Mouse (Mus musculus) lung, postnatal 10 days (tissue): ENCODE data around the gene Rce1.

Experiments
- DNase-seq: peaks from one replicate; pipeline ENCODE4 v3.0.0; 2021

The Rce1 gene

GRCm38 (mm10) chr19:4625179-4625828 is at the start of gene Rce1:
Rce1 (minus strand) TSS chr19:4625641.
- peak; percentile 94 for DNase-seq

GRCm38 (mm10) chr19:4672401-4672800 is 47.0 kb upstream of the Rce1 start:
- DNase-seq = no peak

- DNase-seq = no peak
Measured at GRCm38 (mm10) chr19:4670776-4671175, 45.3 kb upstream of the Rce1 start.

GRCm38 (mm10) chr19:4666815-4667214 is 41.4 kb upstream of the Rce1 start:
- no peak for DNase-seq

- DNase-seq = no peak
Measured at GRCm38 (mm10) chr19:4658156-4658555, 32.7 kb upstream of the Rce1 start.

GRCm38 (mm10) chr19:4646917-4647492 is 21.6 kb upstream of the Rce1 start:
- DNase-seq = no peak

- no peak for DNase-seq
Measured at GRCm38 (mm10) chr19:4644271-4644670, 18.8 kb upstream of the Rce1 start.

- no peak for DNase-seq
Measured at GRCm38 (mm10) chr19:4635986-4636385, 10.5 kb upstream of the Rce1 start.

- peak; percentile 80 for DNase-seq
Measured at GRCm38 (mm10) chr19:4628819-4629218, 3.4 kb upstream of the Rce1 start.

GRCm38 (mm10) chr19:4625829-4626535 is 541 bp upstream of the Rce1 start:
- DNase-seq = no peak

GRCm38 (mm10) chr19:4624406-4625178 is 849 bp downstream of the Rce1 start:
- DNase-seq = no peak

GRCm38 (mm10) chr19:4624006-4624405 is 1.4 kb downstream of the Rce1 start:
- DNase-seq = no peak

- DNase-seq = no peak
Measured at GRCm38 (mm10) chr19:4623419-4623818, 2.0 kb downstream of the Rce1 start.

- DNase-seq = no peak
Measured at GRCm38 (mm10) chr19:4622780-4623179, 2.7 kb downstream of the Rce1 start.

- no peak for DNase-seq
Measured at GRCm38 (mm10) chr19:4620721-4621120, 4.7 kb downstream of the Rce1 start.

- no peak for DNase-seq
Measured at GRCm38 (mm10) chr19:4619461-4619860, 6.0 kb downstream of the Rce1 start.

GRCm38 (mm10) chr19:4618183-4618582 is 7.3 kb downstream of the Rce1 start:
- DNase-seq = peak; percentile 77

- no peak for DNase-seq
Measured at GRCm38 (mm10) chr19:4616546-4616945, 8.9 kb downstream of the Rce1 start.

- peak; percentile 94 for DNase-seq
Measured at GRCm38 (mm10) chr19:4615151-4616093, 10.0 kb downstream of the Rce1 start, which contains the start of gene Lrfn4. Lrfn4 (minus strand) TSS chr19:4615667.

- DNase-seq = no peak
Measured at GRCm38 (mm10) chr19:4614305-4615150, 10.9 kb downstream of the Rce1 start.
